Mouse (Mus musculus) G1E (cell line): Measurements from ENCODE around the gene Coq6.

Experiments used
- CTCF ChIP-seq: IDR thresholded peaks from 2 replicates; pipeline ENCODE4 v1.5.1; 2012; ENCODE audit warnings: low read depth, low read length, inconsistent platforms, mixed read lengths
- GATA1 ChIP-seq: IDR thresholded peaks from 2 replicates; pipeline ENCODE4 v1.6.1; 2012; ENCODE audit warnings: borderline replicate concordance, low read length, inconsistent platforms, mixed read lengths
- GATA2 ChIP-seq: IDR thresholded peaks from 2 replicates; pipeline ENCODE4 v1.6.1; 2012; ENCODE audit warnings: low read depth, low read length, inconsistent platforms, borderline replicate concordance

DNA sequence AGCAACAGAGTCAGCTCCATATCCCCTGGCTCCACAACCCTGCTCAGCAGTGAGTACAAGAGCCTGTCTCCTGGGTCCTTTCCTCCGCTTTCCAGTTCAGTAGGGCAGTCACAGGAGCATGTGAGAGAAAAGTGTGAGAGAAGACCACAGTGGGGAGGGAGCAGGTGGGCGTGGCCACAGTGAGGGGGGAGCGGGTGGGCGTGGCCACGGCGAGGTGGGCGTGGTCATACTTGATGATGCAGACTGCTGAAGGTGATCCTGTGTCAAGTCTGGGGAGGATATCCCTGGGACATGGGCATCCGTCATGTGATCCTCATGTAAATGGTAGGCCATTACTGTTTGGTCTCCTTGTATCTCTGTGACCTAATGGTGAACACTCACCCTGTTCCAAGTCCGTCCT is 5.5 kb downstream of the Coq6 start:
- no peak for TF ChIP-seq CTCF
- no peak for TF ChIP-seq GATA1
- TF ChIP-seq GATA2 = no peak
